Mouse (Mus musculus): ENCODE data around the gene Ikbke. TPM values are rescaled to one million over a fixed set of nuclear protein-coding genes. Genes with fewer than 3 reads are reported as not detected.
"Not testable (repeated sequence)": the region's sequence is repeated elsewhere in the genome, so short reads cannot be mapped to it uniquely, and the experiment has no call there.

The Ikbke gene
- 2.6 and 2.7 TPM in 2 replicates for polyA plus RNA-seq (2016; fragmentation: Nextera tagmentation; extraction: Ambion mirVana)

- peak within 1 kb of the TSS; percentile 35 for H3K4me3 ChIP-seq
- no peaks in the 10 kb centered on the region for H3K9me3 ChIP-seq
- H3K27me3 ChIP-seq = no peaks in the 10 kb centered on the region
- 32% methylated on average over 4 of the region's 4 CpGs for WGBS
- H3K27ac ChIP-seq = 0 out of 2 replicates have a peak within 1 kb of the TSS, but pooled peaks have one; percentile 36
- no peak for ATAC-seq (ENCODE audit: insufficient number of reproducible peaks, insufficient read depth, low FRiP score, low TSS enrichment)
- H3K9ac ChIP-seq = 0 out of 2 replicates have a peak within 1 kb of the TSS, but pooled peaks have one; percentile 19
- peaks cover 13% of the 10 kb centered on the region; the same call in 1 of the 2 replicates for H3K4me1 ChIP-seq
- H3K4me2 ChIP-seq (replicated peaks) = peak within 1 kb of the TSS; percentile 52
- no peaks in the 10 kb centered on the region for H3K36me3 ChIP-seq
Measured at GRCm38 (mm10) chr1:131279456-131279776, at the start of gene Ikbke. Gene Ikbke, minus strand, starts transcription at chr1:131279606.

- not testable (repeated sequence) for H3K27me3 ChIP-seq; H3K9ac ChIP-seq; H3K4me3 ChIP-seq; H3K9me3 ChIP-seq; H3K27ac ChIP-seq; H3K4me1 ChIP-seq; ATAC-seq (ENCODE audit: insufficient number of reproducible peaks, insufficient read depth, low FRiP score, low TSS enrichment); H3K4me2 ChIP-seq (replicated peaks)
- peaks cover 17% of the 10 kb centered on the region for H3K36me3 ChIP-seq
- 96% methylated on average over 1 of the region's 1 CpGs for WGBS
Measured at GRCm38 (mm10) chr1:131329093-131329492, 49.7 kb upstream of the Ikbke start.

GRCm38 (mm10) chr1:131327167-131327566, 47.8 kb upstream of the Ikbke start:
- 85% methylated on average over 1 of the region's 1 CpGs for WGBS
- Histone ChIP-seq H3K27ac (no peak overlapping the region), H3K36me3 (peaks cover 10% of the 10 kb centered on the region), H3K9me3 (no peaks in the 10 kb centered on the region), H3K4me3 (no peak overlapping the region), H3K4me1 (no peaks in the 10 kb centered on the region), H3K27me3 (no peaks in the 10 kb centered on the region), H3K9ac (no peak overlapping the region), H3K4me2 (replicated peaks) (no peak overlapping the region)
- ATAC-seq (ENCODE audit: insufficient number of reproducible peaks, insufficient read depth, low FRiP score, low TSS enrichment) = no peak

- Histone ChIP-seq H3K9ac (no peak overlapping the region), H3K4me1 (no peaks in the 10 kb centered on the region), H3K36me3 (peaks cover 10% of the 10 kb centered on the region), H3K4me2 (replicated peaks) (no peak overlapping the region), H3K27me3 (no peaks in the 10 kb centered on the region), H3K9me3 (no peaks in the 10 kb centered on the region), H3K4me3 (no peak overlapping the region), H3K27ac (no peak overlapping the region)
- ATAC-seq (ENCODE audit: insufficient number of reproducible peaks, insufficient read depth, low FRiP score, low TSS enrichment) = no peak
- WGBS = 92% methylated on average over 3 of the region's 3 CpGs
Measured at GRCm38 (mm10) chr1:131324816-131325463, 45.5 kb upstream of the Ikbke start.

- no peaks in the 10 kb centered on the region for H3K4me1 ChIP-seq
- peaks cover 36% of the 10 kb centered on the region for H3K36me3 ChIP-seq
- no peak overlapping the region for H3K4me3 ChIP-seq
- no peak overlapping the region for H3K27ac ChIP-seq
- H3K9me3 ChIP-seq = no peaks in the 10 kb centered on the region
- no peak overlapping the region for H3K9ac ChIP-seq
- WGBS = 90% methylated on average over 3 of the region's 3 CpGs
- no peaks in the 10 kb centered on the region for H3K27me3 ChIP-seq
- no peak overlapping the region for H3K4me2 ChIP-seq (replicated peaks)
- no peak for ATAC-seq (ENCODE audit: insufficient number of reproducible peaks, insufficient read depth, low FRiP score, low TSS enrichment)
Measured at GRCm38 (mm10) chr1:131319598-131320330, 40.4 kb upstream of the Ikbke start.

- 91% methylated on average over 2 of the region's 2 CpGs for WGBS
- Histone ChIP-seq H3K9me3 (no peaks in the 10 kb centered on the region), H3K27me3 (no peaks in the 10 kb centered on the region), H3K36me3 (peaks cover 43% of the 10 kb centered on the region), H3K27ac (no peak overlapping the region), H3K4me3 (no peak overlapping the region), H3K9ac (no peak overlapping the region), H3K4me2 (replicated peaks) (no peak overlapping the region), H3K4me1 (no peaks in the 10 kb centered on the region)
- ATAC-seq (ENCODE audit: insufficient number of reproducible peaks, insufficient read depth, low FRiP score, low TSS enrichment) = no peak
Measured at GRCm38 (mm10) chr1:131318397-131318796, 39.0 kb upstream of the Ikbke start.

- no peaks in the 10 kb centered on the region for H3K4me1 ChIP-seq
- peaks cover 47% of the 10 kb centered on the region for H3K36me3 ChIP-seq
- no peak overlapping the region for H3K9ac ChIP-seq
- no peaks in the 10 kb centered on the region for H3K27me3 ChIP-seq
- H3K9me3 ChIP-seq = no peaks in the 10 kb centered on the region
- no peak overlapping the region for H3K27ac ChIP-seq
- no peak for ATAC-seq (ENCODE audit: insufficient number of reproducible peaks, insufficient read depth, low FRiP score, low TSS enrichment)
- 90% methylated on average over 5 of the region's 5 CpGs for WGBS
- H3K4me2 ChIP-seq (replicated peaks) = no peak overlapping the region
- no peak overlapping the region for H3K4me3 ChIP-seq
Measured at GRCm38 (mm10) chr1:131317625-131318024, 38.2 kb upstream of the Ikbke start.

GRCm38 (mm10) chr1:131311284-131311683, 31.9 kb upstream of the Ikbke start:
- Histone ChIP-seq H3K4me2 (replicated peaks) (no peak overlapping the region), H3K27ac (no peak overlapping the region), H3K36me3 (peaks cover 56% of the 10 kb centered on the region), H3K9ac (no peak overlapping the region), H3K4me1 (0 out of 2 replicates have a peak, but pooled peaks cover 4% of the 10 kb centered on the region), H3K27me3 (no peaks in the 10 kb centered on the region), H3K9me3 (no peaks in the 10 kb centered on the region), H3K4me3 (no peak overlapping the region)
- 89% methylated on average over 3 of the region's 3 CpGs for WGBS
- no peak for ATAC-seq (ENCODE audit: insufficient number of reproducible peaks, insufficient read depth, low FRiP score, low TSS enrichment)

GRCm38 (mm10) chr1:131310237-131310818, 30.9 kb upstream of the Ikbke start:
- Histone ChIP-seq H3K27ac (no peak overlapping the region), H3K4me2 (replicated peaks) (no peak overlapping the region), H3K4me3 (no peak overlapping the region), H3K9ac (no peak overlapping the region), H3K4me1 (0 out of 2 replicates have a peak, but pooled peaks cover 4% of the 10 kb centered on the region), H3K9me3 (no peaks in the 10 kb centered on the region), H3K27me3 (no peaks in the 10 kb centered on the region), H3K36me3 (peaks cover 46% of the 10 kb centered on the region)
- no peak for ATAC-seq (ENCODE audit: insufficient number of reproducible peaks, insufficient read depth, low FRiP score, low TSS enrichment)
- 92% methylated on average over 5 of the region's 5 CpGs for WGBS

GRCm38 (mm10) chr1:131300750-131301149, 21.3 kb upstream of the Ikbke start:
- Histone ChIP-seq H3K4me3 (no peak overlapping the region), H3K9me3 (no peaks in the 10 kb centered on the region), H3K4me1 (no peaks in the 10 kb centered on the region), H3K27me3 (no peaks in the 10 kb centered on the region), H3K27ac (no peak overlapping the region), H3K4me2 (replicated peaks) (no peak overlapping the region), H3K36me3 (peaks cover 36% of the 10 kb centered on the region), H3K9ac (no peak overlapping the region)
- WGBS = 94% methylated on average over 2 of the region's 2 CpGs
- ATAC-seq (ENCODE audit: insufficient number of reproducible peaks, insufficient read depth, low FRiP score, low TSS enrichment) = no peak

GRCm38 (mm10) chr1:131299788-131300187, 20.4 kb upstream of the Ikbke start:
- Histone ChIP-seq H3K4me2 (replicated peaks) (no peak overlapping the region), H3K27ac (no peak overlapping the region), H3K9me3 (no peaks in the 10 kb centered on the region), H3K4me1 (no peaks in the 10 kb centered on the region), H3K4me3 (no peak overlapping the region), H3K36me3 (peaks cover 43% of the 10 kb centered on the region), H3K9ac (no peak overlapping the region), H3K27me3 (no peaks in the 10 kb centered on the region)
- ATAC-seq (ENCODE audit: insufficient number of reproducible peaks, insufficient read depth, low FRiP score, low TSS enrichment) = no peak
- WGBS = 93% methylated on average over 6 of the region's 6 CpGs

GRCm38 (mm10) chr1:131299240-131299639, 19.8 kb upstream of the Ikbke start:
- H3K4me3 ChIP-seq = no peak overlapping the region
- WGBS = 68% methylated on average over 3 of the region's 3 CpGs
- no peaks in the 10 kb centered on the region for H3K27me3 ChIP-seq
- no peak for ATAC-seq (ENCODE audit: insufficient number of reproducible peaks, insufficient read depth, low FRiP score, low TSS enrichment)
- H3K4me1 ChIP-seq = no peaks in the 10 kb centered on the region
- H3K36me3 ChIP-seq = peaks cover 46% of the 10 kb centered on the region
- H3K4me2 ChIP-seq (replicated peaks) = no peak overlapping the region
- H3K27ac ChIP-seq = no peak overlapping the region
- no peak overlapping the region for H3K9ac ChIP-seq
- no peaks in the 10 kb centered on the region for H3K9me3 ChIP-seq

Data from embryonic facial prominence, embryonic 12.5 days (tissue).